Mouse (Mus musculus) MEL (cell line): ENCODE measurements around the gene Hpcal1. TPM values are rescaled to one million over a fixed set of nuclear protein-coding genes. Genes with fewer than 3 reads are reported as not detected.

Experiments
- DNase-seq: peaks from one replicate; pipeline ENCODE4 v3.0.0; 2011; ENCODE audit warnings: low read depth, low spot score
- H3K27ac ChIP-seq: 2 replicates; pipeline ENCODE4 v1.5.1; 2012; ENCODE audit warnings: low read depth, mild to moderate bottlenecking, control low read depth, low read length, moderate library complexity; ENCODE audit not compliant: control insufficient read depth
- H3K27me3 ChIP-seq, 2 experiments: fragments of 150-350 bp in 1 of 2; sonication (generic) in 1 of 2; 2 replicates each; pipeline ENCODE4 v1.6.1; 2012; ENCODE audit warnings: low read length in 2 of 2, mild to moderate bottlenecking in 2 of 2, improper control_type of control experiment in 1 of 2, moderate library complexity in 1 of 2; ENCODE audit not compliant: insufficient read depth in 2 of 2, control insufficient read depth in 1 of 2
- H3K36me3 ChIP-seq, 2 experiments: 2 replicates each; pipeline ENCODE4 v1.6.1; 2012 to 2014; ENCODE audit warnings: low read length in 2 of 2, improper control_type of control experiment in 1 of 2, inconsistent platforms in 1 of 2, mild to moderate bottlenecking in 1 of 2; ENCODE audit not compliant: insufficient read depth in 2 of 2, control insufficient read depth in 1 of 2
- H3K4me1 ChIP-seq, 2 experiments: fragments of 150-350 bp in 1 of 2; sonication (generic) in 1 of 2; 2 replicates each; pipeline ENCODE4 v1.6.1; 2012; ENCODE audit warnings: low read length in 2 of 2, improper control_type of control experiment in 1 of 2, mild to moderate bottlenecking in 1 of 2; ENCODE audit not compliant: insufficient read depth in 2 of 2, control insufficient read depth in 1 of 2
- H3K4me3 ChIP-seq, 2 experiments: fragments of 150-350 bp in 1 of 2; sonication (generic) in 1 of 2; 2 replicates each; pipeline ENCODE4 v1.5.1; 2012; ENCODE audit warnings: low read depth in 2 of 2, low read length in 2 of 2, mild to moderate bottlenecking in 2 of 2, moderate library complexity in 2 of 2, control low read depth in 1 of 2, improper control_type of control experiment in 1 of 2; ENCODE audit not compliant: control insufficient read depth in 1 of 2, insufficient read depth in 1 of 2
- H3K79me2 ChIP-seq: 2 replicates; pipeline ENCODE4 v1.6.1; 2012; ENCODE audit warnings: mild to moderate bottlenecking, low read length, moderate library complexity; ENCODE audit not compliant: control insufficient read depth, poor library complexity, insufficient read depth
- H3K9ac ChIP-seq: 2 replicates; pipeline ENCODE4 v1.6.1; 2012; ENCODE audit warnings: low read depth, mild to moderate bottlenecking, control low read depth, low read length, moderate library complexity; ENCODE audit not compliant: control insufficient read depth, poor library complexity, severe bottlenecking
- H3K9me3 ChIP-seq: fragments of 150-350 bp; sonication (generic); replicated peaks from 2 replicates; pipeline ENCODE4 v1.6.1; 2012; ENCODE audit warnings: mild to moderate bottlenecking, low read length, improper control_type of control experiment, moderate library complexity; ENCODE audit not compliant: insufficient read depth
- BHLHE40 ChIP-seq: IDR thresholded peaks from 2 replicates; pipeline ENCODE4 v1.6.1; 2012; ENCODE audit warnings: low read depth, mild to moderate bottlenecking, inconsistent platforms, low read length, improper control_type of control experiment, borderline replicate concordance
- CHD1 ChIP-seq: IDR thresholded peaks from 2 replicates; pipeline ENCODE4 v1.6.1; 2012; ENCODE audit warnings: low read depth, mild to moderate bottlenecking, inconsistent platforms, low read length, improper control_type of control experiment
- CHD2 ChIP-seq: IDR thresholded peaks from 2 replicates; pipeline ENCODE4 v1.6.1; 2011; ENCODE audit warnings: low read length, improper control_type of control experiment
- CTCF ChIP-seq, 3 experiments: IDR thresholded peaks in 2 of 3; conservative IDR thresholded peaks in 1 of 3; 2 replicates each; pipeline ENCODE4 v1.5.1; 2011 to 2012; ENCODE audit warnings: low read length in 3 of 3, low read depth in 2 of 3, mild to moderate bottlenecking in 2 of 3, improper control_type of control experiment in 1 of 3, inconsistent platforms in 1 of 3, mixed read lengths in 1 of 3, moderate library complexity in 1 of 3; ENCODE audit not compliant: control insufficient read depth in 1 of 3, insufficient read depth in 1 of 3, poor library complexity in 1 of 3, severe bottlenecking in 1 of 3
- E2F4 ChIP-seq: IDR thresholded peaks from 2 replicates; pipeline ENCODE4 v1.6.1; 2011; ENCODE audit warnings: low read depth, low read length, improper control_type of control experiment, borderline replicate concordance
- EP300 ChIP-seq, 2 experiments: IDR thresholded peaks; 2 replicates each; pipeline ENCODE4 v1.6.1; 2011; ENCODE audit warnings: improper control_type of control experiment in 2 of 2, low read length in 2 of 2, low read depth in 1 of 2, mild to moderate bottlenecking in 1 of 2
- ETS1 ChIP-seq: IDR thresholded peaks from 2 replicates; pipeline ENCODE4 v1.6.1; 2012; ENCODE audit warnings: low read depth, mild to moderate bottlenecking, inconsistent platforms, low read length, improper control_type of control experiment, moderate library complexity
- GABPA ChIP-seq: IDR thresholded peaks from 2 replicates; pipeline ENCODE4 v1.6.1; 2012; ENCODE audit warnings: low read depth, mild to moderate bottlenecking, inconsistent platforms, low read length, improper control_type of control experiment, moderate library complexity
- GATA1 ChIP-seq: IDR thresholded peaks from 2 replicates; pipeline ENCODE4 v1.6.1; 2011; ENCODE audit warnings: low read depth, low read length, improper control_type of control experiment
- HCFC1 ChIP-seq: IDR thresholded peaks from 2 replicates; pipeline ENCODE4 v1.6.1; 2012; ENCODE audit warnings: low read depth, mild to moderate bottlenecking, inconsistent platforms, low read length, improper control_type of control experiment, moderate library complexity
- JUND ChIP-seq: IDR thresholded peaks from 2 replicates; pipeline ENCODE4 v1.6.1; 2011; ENCODE audit warnings: low read depth, mild to moderate bottlenecking, improper control_type of control experiment, low read length
- KAT2A ChIP-seq: conservative IDR thresholded peaks from 2 replicates; pipeline ENCODE4 v1.6.1; 2012; ENCODE audit warnings: low read depth, low read length, improper control_type of control experiment, inconsistent platforms
- MAFK ChIP-seq: IDR thresholded peaks from 2 replicates; pipeline ENCODE4 v1.6.1; 2011; ENCODE audit warnings: low read depth, mild to moderate bottlenecking, low read length, improper control_type of control experiment, borderline replicate concordance
- MAX ChIP-seq: IDR thresholded peaks from 2 replicates; pipeline ENCODE4 v1.6.1; 2011; ENCODE audit warnings: low read length, improper control_type of control experiment
- MEF2A ChIP-seq: IDR thresholded peaks from 2 replicates; pipeline ENCODE4 v1.6.1; 2014; ENCODE audit warnings: low read depth, mild to moderate bottlenecking, inconsistent platforms, low read length, improper control_type of control experiment; ENCODE audit not compliant: poor library complexity, insufficient replicate concordance, severe bottlenecking; ENCODE audit errors: extremely low read depth
- MYC ChIP-seq: IDR thresholded peaks from 2 replicates; pipeline ENCODE4 v1.6.1; 2011; ENCODE audit warnings: low read depth, mild to moderate bottlenecking, low read length, improper control_type of control experiment, moderate library complexity
- NELFE ChIP-seq: IDR thresholded peaks from 2 replicates; pipeline ENCODE4 v1.6.1; 2011; ENCODE audit warnings: low read depth, low read length, improper control_type of control experiment
- POLR2A ChIP-seq, 2 experiments: IDR thresholded peaks; 2 replicates each; pipeline ENCODE4 v1.6.1; 2011 to 2012; ENCODE audit warnings: low read length in 2 of 2, mild to moderate bottlenecking in 2 of 2, control low read depth in 1 of 2, improper control_type of control experiment in 1 of 2, low read depth in 1 of 2, moderate library complexity in 1 of 2; ENCODE audit not compliant: control insufficient read depth in 1 of 2, insufficient read depth in 1 of 2, poor library complexity in 1 of 2
- RAD21 ChIP-seq: IDR thresholded peaks from 2 replicates; pipeline ENCODE4 v1.6.1; 2011; ENCODE audit warnings: mild to moderate bottlenecking, low read depth, low read length, improper control_type of control experiment
- RCOR1 ChIP-seq: IDR thresholded peaks from 2 replicates; pipeline ENCODE4 v1.6.1; 2012; ENCODE audit warnings: low read depth, mild to moderate bottlenecking, inconsistent platforms, low read length, improper control_type of control experiment
- SIN3A ChIP-seq: IDR thresholded peaks from 2 replicates; pipeline ENCODE4 v1.6.1; 2012; ENCODE audit warnings: low read length, improper control_type of control experiment, inconsistent platforms
- TBP ChIP-seq: IDR thresholded peaks from 2 replicates; pipeline ENCODE4 v1.8.0; 2011; ENCODE audit warnings: low read depth, low read length, improper control_type of control experiment
- TCF12 ChIP-seq: IDR thresholded peaks from 2 replicates; pipeline ENCODE4 v1.6.1; 2014; ENCODE audit warnings: low read depth, mild to moderate bottlenecking, inconsistent platforms, low read length, improper control_type of control experiment, moderate library complexity
- UBTF ChIP-seq: IDR thresholded peaks from 2 replicates; pipeline ENCODE4 v1.6.1; 2012; ENCODE audit warnings: low read depth, mild to moderate bottlenecking, inconsistent platforms, low read length, improper control_type of control experiment, moderate library complexity, borderline replicate concordance; ENCODE audit not compliant: insufficient read depth
- USF1 ChIP-seq: IDR thresholded peaks from 2 replicates; pipeline ENCODE4 v1.6.1; 2014; ENCODE audit warnings: low read depth, mild to moderate bottlenecking, inconsistent platforms, low read length, improper control_type of control experiment, moderate library complexity
- ZC3H11A ChIP-seq: IDR thresholded peaks from 2 replicates; pipeline ENCODE4 v1.6.1; 2012; ENCODE audit warnings: low read depth, mild to moderate bottlenecking, inconsistent platforms, low read length, improper control_type of control experiment
- ZKSCAN1 ChIP-seq: IDR thresholded peaks from 2 replicates; pipeline ENCODE4 v1.6.1; 2012; ENCODE audit warnings: low read depth, mild to moderate bottlenecking, inconsistent platforms, low read length, improper control_type of control experiment, moderate library complexity
- ZMIZ1 ChIP-seq: IDR thresholded peaks from 2 replicates; pipeline ENCODE4 v1.6.1; 2012; ENCODE audit warnings: low read depth, mild to moderate bottlenecking, inconsistent platforms, low read length, improper control_type of control experiment, moderate library complexity
- polyA plus RNA-seq, 2 experiments: library from polyadenylated mRNA; stranded (reverse) in 1 of 2; unstranded in 1 of 2; fragments of >175 nt in 1 of 2; fragments of >200 nt in 1 of 2; gene quantifications; 2 replicates each; pipeline versions ENCODE4 v1.2.1 to v1.2.4; 2012; ENCODE audit warnings: low replicate concordance in 2 of 2, low read depth in 1 of 2; ENCODE audit not compliant: insufficient read length in 2 of 2, insufficient read depth in 1 of 2, missing spikeins in 1 of 2
- total RNA-seq: library from RNA; depleted of rRNA; stranded (reverse); fragments of 300-350 nt; gene quantifications from 2 replicates; pipeline ENCODE4 v1.2.3, GENCODE M21; 2012

Gene Hpcal1
- total and polyA plus RNA-seq, 3 experiments: 9.1 to 23.0 TPM; not detected in 1

DNA sequence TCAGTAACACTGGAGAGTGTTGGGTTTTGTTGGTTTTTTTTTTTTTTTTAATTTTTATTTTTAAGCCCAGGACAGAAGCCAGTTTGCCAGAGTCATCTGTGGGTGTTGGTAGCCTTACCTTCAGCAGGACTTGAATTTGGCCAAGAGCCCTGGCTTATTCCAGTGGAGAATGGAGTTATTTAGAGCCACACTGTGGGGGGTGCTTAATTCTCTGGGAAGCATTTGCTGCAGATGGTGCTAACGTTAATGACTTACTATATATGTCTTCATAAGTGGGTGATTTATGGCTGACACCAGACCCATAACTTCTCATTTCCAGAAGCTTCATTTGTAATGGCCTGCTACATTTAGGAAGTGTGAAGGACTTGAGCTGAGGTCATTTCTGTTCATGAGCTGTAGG lies 21.9 kb downstream of the Hpcal1 start:
- peaks cover 0 to 8% of the 10 kb centered on the region in 2 experiments; a peak in 2 of 4 replicates for H3K36me3 ChIP-seq
- no peak overlapping the region for H3K4me3 ChIP-seq
- DNase-seq: no peak
- H3K27me3 ChIP-seq: no peaks in the 10 kb centered on the region
- no peaks in the 10 kb centered on the region for H3K9me3 ChIP-seq
- no peak overlapping the region for H3K27ac ChIP-seq
- no peak overlapping the region for H3K9ac ChIP-seq
- no peak for TF ChIP-seq SIN3A
- TF ChIP-seq RCOR1: no peak
- TF ChIP-seq GABPA: no peak
- TF ChIP-seq CTCF (IDR thresholded peaks at IDR 0.05 in 2 of 3, conservative IDR thresholded peaks at IDR 0.05 in 1 of 3; ENCODE audit: control insufficient read depth in 1 of 3, insufficient read depth in 1 of 3, low read depth in 2 of 3, low read length in 3 of 3, poor library complexity in 1 of 3, severe bottlenecking in 1 of 3): no peak
- no peak for TF ChIP-seq MEF2A
- no peak for TF ChIP-seq USF1
- no peak for TF ChIP-seq KAT2A
- no peak for TF ChIP-seq TBP
- TF ChIP-seq MAX: no peak
- no peak for TF ChIP-seq MYC
- TF ChIP-seq CHD1: no peak
- TF ChIP-seq ZC3H11A: no peak
- TF ChIP-seq POLR2A (IDR thresholded peaks at IDR 0.05; ENCODE audit: control insufficient read depth in 1 of 2, insufficient read depth in 1 of 2, low read depth in 1 of 2, low read length in 2 of 2, poor library complexity in 1 of 2): no peak
- TF ChIP-seq JUND: no peak
- no peak for TF ChIP-seq UBTF
- no peak for TF ChIP-seq TCF12
- H3K4me1 ChIP-seq: peaks cover 2 to 27% of the 10 kb centered on the region in 2 experiments
- H3K79me2 ChIP-seq: no peaks in the 10 kb centered on the region

- H3K27ac ChIP-seq: peak overlapping the region; percentile 92
- H3K4me3 ChIP-seq: no peak overlapping the region
- TF ChIP-seq SIN3A (peak; percentile 82), BHLHE40 (no peak), GATA1 (peak; percentile 89), MAFK (no peak), CTCF (IDR thresholded peaks at IDR 0.05 in 2 of 3, conservative IDR thresholded peaks at IDR 0.05 in 1 of 3; ENCODE audit: control insufficient read depth in 1 of 3, insufficient read depth in 1 of 3, low read depth in 2 of 3, low read length in 3 of 3, poor library complexity in 1 of 3, severe bottlenecking in 1 of 3) (no peak), ZKSCAN1 (no peak), RAD21 (no peak), CHD1 (no peak), NELFE (no peak), E2F4 (no peak), HCFC1 (peak; percentile 43; the same call in 1 of the 2 replicates), GABPA (no peak), RCOR1 (peak; percentile 78), TBP (peak; percentile 75), EP300 (IDR thresholded peaks at IDR 0.05; ENCODE audit: low read depth in 1 of 2, low read length in 2 of 2) (peak; percentile 84 to 94), CHD2 (no peak), TCF12 (peak; percentile 72), ETS1 (peak; percentile 87), MAX (peak; percentile 42; the same call in 1 of the 2 replicates), POLR2A (IDR thresholded peaks at IDR 0.05; ENCODE audit: control insufficient read depth in 1 of 2, insufficient read depth in 1 of 2, low read depth in 1 of 2, low read length in 2 of 2, poor library complexity in 1 of 2) (peak in 1 of 2 experiments; percentile 60; a peak in 2 of 4 replicates), ZMIZ1 (0 out of 2 replicates have a peak, but pooled peaks have one; percentile 33)
Measured at GRCm38 (mm10) chr12:17715720-17716478, 25.2 kb downstream of the Hpcal1 start.

More at GRCm38 (mm10) chr12:17715720-17716478, 25.2 kb downstream of the Hpcal1 start:
- H3K36me3 ChIP-seq: peaks cover 0 to 8% of the 10 kb centered on the region in 2 experiments; a peak in 2 of 4 replicates
- no peaks in the 10 kb centered on the region for H3K79me2 ChIP-seq
- H3K27me3 ChIP-seq: no peaks in the 10 kb centered on the region
- H3K4me1 ChIP-seq: peaks cover 2 to 31% of the 10 kb centered on the region in 2 experiments
- H3K9me3 ChIP-seq: no peaks in the 10 kb centered on the region
- peak overlapping the region; percentile 23; the same call in 1 of the 2 replicates for H3K9ac ChIP-seq
- peak; percentile 95 for DNase-seq
